Mouse (Mus musculus): ENCODE data around the gene Slc25a21.

Gene Slc25a21

GRCm38 (mm10) chr12:56873204-56873603 lies 324.1 kb downstream of the Slc25a21 start:
- no peak for DNase-seq

GRCm38 (mm10) chr12:56870569-56870968 lies 326.7 kb downstream of the Slc25a21 start:
- DNase-seq, result no peak

GRCm38 (mm10) chr12:56863873-56864562 lies 333.3 kb downstream of the Slc25a21 start:
- no peak for DNase-seq

GRCm38 (mm10) chr12:56852679-56853078 lies 344.6 kb downstream of the Slc25a21 start:
- DNase-seq, result no peak

- no peak for DNase-seq
Observed at GRCm38 (mm10) chr12:56851464-56851863, 345.8 kb downstream of the Slc25a21 start.

GRCm38 (mm10) chr12:56829945-56830344 lies 367.3 kb downstream of the Slc25a21 start:
- no peak for DNase-seq

GRCm38 (mm10) chr12:56829455-56829883 lies 367.8 kb downstream of the Slc25a21 start:
- DNase-seq, result no peak

- no peak for DNase-seq
Observed at GRCm38 (mm10) chr12:56827808-56828384, 369.4 kb downstream of the Slc25a21 start.

GRCm38 (mm10) chr12:56824688-56825087 lies 372.6 kb downstream of the Slc25a21 start:
- no peak for DNase-seq

GRCm38 (mm10) chr12:56822122-56822521 lies 375.1 kb downstream of the Slc25a21 start:
- DNase-seq, result no peak

GRCm38 (mm10) chr12:56820604-56821003 lies 376.7 kb downstream of the Slc25a21 start:
- no peak for DNase-seq

- no peak for DNase-seq
Observed at GRCm38 (mm10) chr12:56807483-56807882, 389.8 kb downstream of the Slc25a21 start.

GRCm38 (mm10) chr12:56807078-56807477 lies 390.2 kb downstream of the Slc25a21 start:
- no peak for DNase-seq

- no peak for DNase-seq
Observed at GRCm38 (mm10) chr12:56804487-56804886, 392.8 kb downstream of the Slc25a21 start.

- DNase-seq, result no peak
Observed at GRCm38 (mm10) chr12:56798641-56799415, 398.4 kb downstream of the Slc25a21 start.

GRCm38 (mm10) chr12:56789236-56789635 lies 408.0 kb downstream of the Slc25a21 start:
- no peak for DNase-seq

GRCm38 (mm10) chr12:56785250-56785649 lies 412.0 kb downstream of the Slc25a21 start:
- DNase-seq, result no peak

- no peak for DNase-seq
Observed at GRCm38 (mm10) chr12:56781196-56781595, 416.1 kb downstream of the Slc25a21 start.

GRCm38 (mm10) chr12:56779621-56780020 lies 417.7 kb downstream of the Slc25a21 start:
- no peak for DNase-seq

GRCm38 (mm10) chr12:56773941-56774340 lies 423.3 kb downstream of the Slc25a21 start:
- no peak for DNase-seq

- DNase-seq, result no peak
Observed at GRCm38 (mm10) chr12:56769421-56769820, 427.9 kb downstream of the Slc25a21 start.

GRCm38 (mm10) chr12:56767474-56767873 lies 429.8 kb downstream of the Slc25a21 start:
- DNase-seq, result no peak

GRCm38 (mm10) chr12:56737104-56737503 lies 460.2 kb downstream of the Slc25a21 start:
- DNase-seq, result no peak

GRCm38 (mm10) chr12:56727631-56728030 lies 469.6 kb downstream of the Slc25a21 start:
- no peak for DNase-seq
